Mouse (Mus musculus) liver, embryonic 12.5 days (tissue): ENCODE results near the gene Pim1. TPM values are rescaled to one million over a fixed set of nuclear protein-coding genes. Genes with fewer than 3 reads are reported as not detected.
"Not testable (repeated sequence)": the region's sequence is repeated elsewhere in the genome, so short reads cannot be mapped to it uniquely, and the experiment has no call there.

Experiments
- ATAC-seq: fragments of 200-750 bp; cut with Nextera tagmentation; 2 replicates; pipeline ENCODE4 v1.8.0; 2017; ENCODE audit warnings: moderate number of reproducible peaks, mild to moderate bottlenecking, moderate library complexity
- H3K27ac ChIP-seq: fragments of 300-500 bp; sonication (generic); 2 replicates; pipeline ENCODE4 v1.5.1; 2016; ENCODE audit warnings: mild to moderate bottlenecking
- H3K27me3 ChIP-seq: fragments of 300-500 bp; sonication (generic); replicated peaks from 2 replicates; pipeline ENCODE4 v1.6.1; 2016; ENCODE audit warnings: mild to moderate bottlenecking, moderate library complexity
- H3K36me3 ChIP-seq: fragments of 300-500 bp; sonication (generic); 2 replicates; pipeline ENCODE4 v1.6.1; 2016; ENCODE audit warnings: mild to moderate bottlenecking, moderate library complexity
- H3K4me1 ChIP-seq: fragments of 300-500 bp; sonication (generic); 2 replicates; pipeline ENCODE4 v1.6.1; 2016
- H3K4me2 ChIP-seq: fragments of 300-500 bp; sonication (generic); 2 replicates; pipeline ENCODE4 v1.6.1; 2016; ENCODE audit warnings: mild to moderate bottlenecking, moderate library complexity
- H3K4me3 ChIP-seq: fragments of 300-500 bp; sonication (generic); 2 replicates; pipeline ENCODE4 v1.5.1; 2016; ENCODE audit warnings: mild to moderate bottlenecking, moderate library complexity
- H3K9ac ChIP-seq: fragments of 300-500 bp; sonication (generic); 2 replicates; pipeline ENCODE4 v1.6.1; 2016; ENCODE audit warnings: mild to moderate bottlenecking, moderate library complexity
- H3K9me3 ChIP-seq: fragments of 300-500 bp; sonication (generic); replicated peaks from 2 replicates; pipeline ENCODE4 v1.6.1; 2016; ENCODE audit warnings: mild to moderate bottlenecking, moderate library complexity
- WGBS: fragments of 180-500 bp; shearing (Covaris S2); methylation state at CpG from one replicate; pipeline ENCODE4 v1.1.7; 2016; ENCODE audit not compliant: insufficient replicate concordance; 5-methylcytosine and 5-hydroxymethylcytosine counted together
- polyA plus RNA-seq: library from polyadenylated mRNA; unstranded; fragments of >200 nt; fragmentation: Nextera tagmentation; extraction: Ambion mirVana; gene quantifications from 2 replicates; pipeline ENCODE4 v1.2.1, GENCODE M21; 2016

The Pim1 gene
- polyA plus RNA-seq, result 112 and 114 TPM in 2 replicates

DNA sequence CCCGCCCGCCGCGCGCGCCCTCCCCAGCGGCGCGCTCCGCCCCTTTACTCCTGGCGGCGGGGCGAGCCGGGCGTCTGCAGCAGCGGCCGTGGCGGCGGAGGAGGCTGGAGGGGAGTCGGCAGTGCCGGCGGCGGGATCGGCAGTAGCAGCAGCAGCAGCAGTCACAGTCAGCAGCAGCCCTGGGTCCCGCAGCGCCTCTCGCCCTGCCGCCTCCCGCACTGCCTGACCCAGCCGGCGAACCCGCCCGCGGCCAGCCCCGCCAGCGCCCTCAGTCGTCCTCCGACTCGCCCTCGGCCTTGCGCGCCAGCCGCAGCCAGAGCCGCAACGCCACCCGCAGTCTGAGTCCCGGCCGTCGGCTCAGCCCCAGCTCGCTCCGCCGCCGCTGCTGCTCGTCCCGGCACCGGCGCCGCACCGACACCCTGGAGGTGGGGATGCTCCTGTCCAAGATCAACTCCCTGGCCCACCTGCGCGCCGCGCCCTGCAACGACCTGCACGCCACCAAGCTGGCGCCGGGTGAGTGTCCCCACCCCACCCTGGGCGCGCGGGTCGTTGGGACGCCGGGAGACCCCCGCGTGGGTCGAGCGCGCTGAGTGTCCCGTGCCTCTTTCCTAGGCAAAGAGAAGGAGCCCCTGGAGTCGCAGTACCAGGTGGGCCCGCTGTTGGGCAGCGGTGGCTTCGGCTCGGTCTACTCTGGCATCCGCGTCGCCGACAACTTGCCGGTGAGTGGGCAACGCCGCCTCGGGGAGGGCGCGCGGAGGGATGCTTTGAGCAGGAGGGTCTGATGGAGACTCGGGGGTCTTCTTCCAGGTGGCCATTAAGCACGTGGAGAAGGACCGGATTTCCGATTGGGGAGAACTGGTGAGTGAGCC is at the start of gene Pim1:
Gene Pim1 (plus strand): TSS at position 41 of the 869 bp plus-strand sequence.
- H3K4me3 ChIP-seq, result peak within 1 kb of the TSS; percentile 100
- peaks cover 49% of the 10 kb centered on the region for H3K36me3 ChIP-seq
- H3K27me3 ChIP-seq, result no peaks in the 10 kb centered on the region
- H3K9ac ChIP-seq, result peak within 1 kb of the TSS; percentile 100
- WGBS, result under 1% methylated on average over 98 of the region's 99 CpGs
- peak within 1 kb of the TSS; percentile 100 for H3K27ac ChIP-seq
- peaks cover 59% of the 10 kb centered on the region for H3K4me1 ChIP-seq
- H3K4me2 ChIP-seq, result peak within 1 kb of the TSS; percentile 92
- peak; percentile 36 for ATAC-seq
- H3K9me3 ChIP-seq, result no peaks in the 10 kb centered on the region

DNA sequence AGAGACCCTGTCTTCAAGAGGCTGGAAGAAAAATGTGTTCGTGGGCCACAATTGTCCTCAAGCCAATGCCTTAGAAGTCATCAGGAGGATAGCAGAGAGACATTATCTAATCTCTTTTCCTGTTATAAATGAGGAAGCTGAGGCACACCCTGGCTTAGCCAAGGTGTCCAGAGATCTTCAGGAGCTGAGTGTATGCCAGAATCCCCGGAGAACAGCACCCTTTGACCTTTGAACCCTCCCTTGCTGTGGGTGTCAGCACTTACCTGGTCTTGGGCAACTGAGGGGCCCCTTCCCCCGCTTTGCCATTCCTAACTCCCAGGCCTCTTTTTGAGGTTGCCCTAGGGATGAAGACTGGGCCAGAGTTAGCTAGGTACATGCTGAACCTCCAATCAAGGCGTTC is 49.0 kb upstream of the Pim1 start:
- H3K27ac ChIP-seq, result peak overlapping the region; percentile 99
- H3K27me3 ChIP-seq, result no peaks in the 10 kb centered on the region
- peaks cover 99% of the 10 kb centered on the region for H3K4me1 ChIP-seq
- peak overlapping the region; percentile 38 for H3K4me2 ChIP-seq
- ATAC-seq, result no peak
- H3K4me3 ChIP-seq, result no peak overlapping the region
- 46% methylated on average over 4 of the region's 4 CpGs for WGBS
- H3K9ac ChIP-seq, result peak overlapping the region; percentile 85
- no peaks in the 10 kb centered on the region for H3K9me3 ChIP-seq
- H3K36me3 ChIP-seq, result no peaks in the 10 kb centered on the region

DNA sequence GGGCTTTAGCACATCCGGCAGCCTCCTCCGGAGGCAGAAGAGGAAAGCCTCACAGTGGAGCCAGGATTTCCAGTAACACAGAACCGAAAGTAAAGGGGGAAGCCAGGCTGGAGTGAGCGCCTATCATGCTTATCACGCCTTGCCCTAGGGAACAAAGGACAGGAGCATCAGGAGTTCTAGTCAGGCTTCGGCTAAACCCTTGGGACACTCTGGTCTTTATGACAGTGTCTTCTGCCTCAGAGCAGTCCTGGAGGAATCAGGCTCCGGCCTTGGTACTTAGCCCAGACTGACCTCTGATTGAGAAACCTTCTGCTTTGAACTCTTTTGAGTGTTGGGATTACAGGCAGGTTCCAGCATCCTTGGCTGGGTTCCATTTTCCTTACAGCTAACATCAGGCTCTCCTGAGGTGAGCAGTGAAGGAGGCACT is 48.4 kb upstream of the Pim1 start:
- Histone ChIP-seq H3K4me2 (peak overlapping the region; percentile 38), H3K9ac (peak overlapping the region; percentile 85), H3K36me3 (no peaks in the 10 kb centered on the region), H3K27me3 (no peaks in the 10 kb centered on the region), H3K4me1 (peaks cover 99% of the 10 kb centered on the region), H3K4me3 (no peak overlapping the region), H3K9me3 (no peaks in the 10 kb centered on the region), H3K27ac (peak overlapping the region; percentile 99)
- 41% methylated on average over 7 of the region's 7 CpGs for WGBS
- ATAC-seq, result no peak

DNA sequence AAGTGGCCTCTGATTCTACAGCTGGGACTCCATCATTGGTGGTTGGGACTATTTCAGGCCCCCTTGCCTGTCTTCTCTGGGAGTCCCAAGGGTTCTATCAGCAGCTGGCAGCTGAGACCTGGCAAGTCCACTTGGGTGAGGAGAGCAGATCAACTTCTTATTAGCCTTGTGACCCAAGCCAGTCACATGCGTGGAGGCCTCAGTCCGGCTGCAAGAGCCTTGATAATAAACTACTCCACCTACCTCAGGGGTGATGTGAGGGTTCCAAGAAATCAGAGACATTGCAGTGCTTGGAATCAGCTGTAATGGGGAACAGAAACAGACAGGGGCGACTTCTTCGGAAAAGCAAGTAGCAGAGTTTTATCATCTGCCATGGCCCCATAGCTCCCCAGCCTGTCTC is 46.8 kb upstream of the Pim1 start:
- 31% methylated on average over 4 of the region's 4 CpGs for WGBS
- H3K27me3 ChIP-seq, result no peaks in the 10 kb centered on the region
- ATAC-seq, result peak; percentile 84
- peak overlapping the region; percentile 99 for H3K27ac ChIP-seq
- H3K4me1 ChIP-seq, result peaks cover 100% of the 10 kb centered on the region
- no peaks in the 10 kb centered on the region for H3K9me3 ChIP-seq
- peak overlapping the region; percentile 34; the same call in 1 of the 2 replicates for H3K4me3 ChIP-seq
- peak overlapping the region; percentile 85 for H3K9ac ChIP-seq
- peak overlapping the region; percentile 63 for H3K4me2 ChIP-seq
- H3K36me3 ChIP-seq, result no peaks in the 10 kb centered on the region

DNA sequence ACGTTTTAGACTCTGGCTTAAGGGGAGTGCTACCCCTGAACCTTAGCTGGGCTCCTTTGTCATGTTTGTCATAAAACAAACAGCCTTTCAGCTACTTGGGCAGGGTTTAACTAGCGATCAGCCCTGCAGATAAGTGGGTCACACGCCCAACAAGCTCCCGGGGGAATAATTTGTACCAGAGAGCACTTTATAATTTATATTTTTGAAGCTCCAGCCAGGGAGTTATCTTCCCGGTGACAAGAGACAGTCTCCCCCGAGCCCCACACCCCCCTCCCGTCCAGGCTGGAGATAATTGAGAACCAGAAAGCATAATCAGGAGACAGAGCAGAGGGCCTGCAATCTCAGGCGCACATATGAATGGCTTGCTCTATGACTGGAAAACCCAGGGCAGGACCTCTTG is 45.5 kb upstream of the Pim1 start:
- peaks cover 100% of the 10 kb centered on the region for H3K4me1 ChIP-seq
- H3K4me2 ChIP-seq, result peak overlapping the region; percentile 63
- peak overlapping the region; percentile 85 for H3K9ac ChIP-seq
- ATAC-seq, result no peak
- H3K9me3 ChIP-seq, result no peaks in the 10 kb centered on the region
- WGBS, result 13% methylated on average over 8 of the region's 8 CpGs
- no peaks in the 10 kb centered on the region for H3K36me3 ChIP-seq
- peak overlapping the region; percentile 99 for H3K27ac ChIP-seq
- H3K27me3 ChIP-seq, result no peaks in the 10 kb centered on the region
- H3K4me3 ChIP-seq, result peak overlapping the region; percentile 34; the same call in 1 of the 2 replicates

DNA sequence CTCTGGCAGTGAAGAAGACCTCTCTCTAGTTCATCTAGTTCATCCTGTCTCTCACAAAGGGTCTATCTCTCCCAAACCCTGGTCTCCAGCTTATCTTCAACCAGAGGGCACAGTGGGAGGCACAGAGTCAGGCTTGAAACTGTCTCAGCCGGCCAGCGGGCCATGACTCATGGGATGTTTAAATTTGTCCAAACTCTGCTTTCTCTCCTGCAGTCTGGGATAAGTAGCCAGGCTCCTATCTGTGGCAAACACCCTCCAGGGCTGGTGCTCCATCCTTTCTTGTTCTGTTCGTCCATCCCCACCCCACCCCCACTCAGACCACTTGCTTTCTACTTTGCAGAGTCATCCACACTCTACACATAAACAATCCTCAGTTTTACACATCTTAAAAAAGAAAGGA is 43.2 kb upstream of the Pim1 start:
- H3K4me1 ChIP-seq, result peaks cover 97% of the 10 kb centered on the region
- peak; percentile 86 for ATAC-seq
- WGBS, result 15% methylated on average over 3 of the region's 3 CpGs
- H3K4me3 ChIP-seq, result no peak overlapping the region
- H3K4me2 ChIP-seq, result peak overlapping the region; percentile 59
- H3K27me3 ChIP-seq, result peaks cover 15% of the 10 kb centered on the region
- H3K9ac ChIP-seq, result peak overlapping the region; percentile 85
- H3K36me3 ChIP-seq, result no peaks in the 10 kb centered on the region
- H3K9me3 ChIP-seq, result peaks cover 5% of the 10 kb centered on the region
- peak overlapping the region; percentile 99 for H3K27ac ChIP-seq

DNA sequence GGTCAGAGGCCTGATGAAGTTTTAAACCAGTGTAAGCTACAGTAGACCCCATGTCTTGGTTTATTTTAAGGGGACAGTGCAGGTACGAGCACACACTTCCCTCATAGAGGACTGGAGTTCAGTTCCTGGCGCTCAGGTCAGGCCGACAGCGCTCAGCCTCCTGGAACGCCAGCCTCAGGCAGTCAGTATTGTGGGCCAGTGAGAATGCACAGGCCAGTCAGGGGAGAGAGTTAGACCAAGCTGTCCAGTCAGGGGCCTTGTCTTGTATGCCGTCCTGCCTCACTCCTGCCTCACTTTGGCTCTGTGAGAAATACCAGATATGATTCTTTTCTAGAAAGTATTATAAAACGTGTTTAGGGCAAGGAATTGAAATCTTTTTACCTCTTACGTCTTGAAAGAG is 42.5 kb upstream of the Pim1 start:
- peaks cover 17% of the 10 kb centered on the region for H3K27me3 ChIP-seq
- H3K36me3 ChIP-seq, result no peaks in the 10 kb centered on the region
- 59% methylated on average over 8 of the region's 8 CpGs for WGBS
- peak overlapping the region; percentile 85 for H3K9ac ChIP-seq
- peaks cover 6% of the 10 kb centered on the region for H3K9me3 ChIP-seq
- peak overlapping the region; percentile 59 for H3K4me2 ChIP-seq
- ATAC-seq, result no peak
- peaks cover 90% of the 10 kb centered on the region for H3K4me1 ChIP-seq
- H3K27ac ChIP-seq, result peak overlapping the region; percentile 99
- no peak overlapping the region for H3K4me3 ChIP-seq

DNA sequence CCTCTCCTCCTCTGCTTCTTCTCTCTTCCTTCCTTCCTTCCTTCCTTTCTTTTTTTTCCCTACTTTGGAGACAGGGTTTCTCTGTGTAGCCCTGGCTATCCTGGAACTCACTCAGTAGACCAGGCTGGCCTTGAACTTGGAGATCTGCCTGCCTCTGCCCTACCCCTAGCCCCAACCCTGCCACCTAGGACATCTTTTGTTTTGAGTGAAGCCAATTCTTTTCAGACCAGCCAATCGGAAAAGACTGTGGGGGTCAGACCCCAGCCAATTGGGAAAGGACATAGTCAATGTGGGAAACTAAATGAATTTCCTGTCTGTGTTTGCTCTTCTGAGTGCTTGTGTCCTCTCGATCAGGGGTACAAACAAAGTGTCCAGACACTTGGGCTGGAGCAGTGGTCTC is 42.0 kb upstream of the Pim1 start:
- Histone ChIP-seq H3K9ac (peak overlapping the region; percentile 85), H3K27ac (peak overlapping the region; percentile 99), H3K27me3 (peaks cover 17% of the 10 kb centered on the region), H3K9me3 (peaks cover 8% of the 10 kb centered on the region), H3K4me3 (no peak overlapping the region), H3K4me1 (peaks cover 85% of the 10 kb centered on the region), H3K4me2 (peak overlapping the region; percentile 59), H3K36me3 (no peaks in the 10 kb centered on the region)
- 54% methylated on average over 2 of the region's 2 CpGs for WGBS
- no peak for ATAC-seq

DNA sequence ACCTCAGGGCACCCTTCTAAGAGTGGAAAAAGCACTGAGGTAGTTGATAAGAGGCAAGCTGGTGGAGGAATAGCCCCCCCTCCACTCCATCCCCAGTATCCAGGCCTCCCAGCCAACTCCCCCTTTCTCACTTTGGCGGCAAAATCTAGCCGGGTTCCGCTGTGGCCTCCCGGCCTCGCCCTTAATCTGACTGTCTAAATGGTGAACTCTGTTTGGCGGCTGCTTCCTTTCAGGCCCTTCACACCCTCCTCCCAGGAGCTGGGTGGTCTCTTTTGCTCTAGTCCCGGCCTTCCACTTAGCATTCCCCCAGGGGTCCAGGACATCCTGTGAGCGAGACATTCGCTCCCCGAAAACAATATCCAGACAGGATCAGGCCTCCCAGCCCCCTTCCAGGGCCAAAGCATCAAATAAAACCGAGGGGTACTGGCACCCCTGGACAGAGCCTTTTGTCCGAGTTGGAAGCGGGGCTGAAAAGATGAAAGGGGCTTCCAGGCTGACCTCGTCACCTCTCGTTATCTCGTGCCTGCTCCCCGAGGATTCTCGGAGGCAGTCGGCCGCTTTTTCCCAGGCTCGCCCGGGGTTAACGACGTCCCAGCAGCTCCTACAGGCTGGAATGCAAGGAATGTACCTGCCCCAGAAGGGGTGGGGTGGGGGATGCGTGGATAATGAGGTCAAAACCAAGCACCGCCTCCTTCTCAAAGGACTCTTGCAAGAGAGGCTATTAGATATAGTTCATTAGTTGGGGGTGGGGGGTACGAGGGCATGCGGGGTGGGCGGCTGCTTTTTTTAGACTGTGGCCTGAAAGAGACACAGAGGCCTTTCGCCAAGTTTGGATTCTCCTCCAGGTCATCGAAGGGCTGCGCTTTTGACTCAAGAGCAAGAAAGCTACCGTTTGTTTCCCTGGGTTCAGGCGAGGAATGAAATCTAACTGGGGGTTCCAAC is 39.4 kb upstream of the Pim1 start:
- Histone ChIP-seq H3K4me3 (no peak overlapping the region), H3K9ac (peak overlapping the region; percentile 59), H3K4me1 (peaks cover 67% of the 10 kb centered on the region), H3K27me3 (peaks cover 17% of the 10 kb centered on the region), H3K9me3 (peaks cover 16% of the 10 kb centered on the region), H3K4me2 (peak overlapping the region; percentile 36), H3K27ac (peak overlapping the region; percentile 99), H3K36me3 (no peaks in the 10 kb centered on the region)
- WGBS, result 33% methylated on average over 34 of the region's 34 CpGs
- ATAC-seq, result no peak

DNA sequence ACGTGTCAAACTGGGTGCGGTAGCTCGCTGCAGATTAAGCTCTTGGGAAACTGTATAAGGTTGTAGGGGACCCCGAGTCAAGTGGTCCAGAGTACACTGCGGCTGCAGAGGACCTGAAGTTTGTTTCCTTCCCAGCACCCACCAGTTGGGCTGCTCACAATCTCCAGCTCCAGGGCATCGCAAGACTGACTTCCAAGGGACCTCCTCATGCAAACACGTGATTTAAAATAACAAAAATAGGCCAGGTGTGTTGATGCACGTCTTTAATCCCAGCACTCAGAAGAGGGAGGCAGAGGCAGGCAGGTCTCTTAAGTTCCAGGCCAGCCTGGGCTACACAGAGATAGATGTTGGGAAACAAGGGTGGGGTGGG is 38.7 kb upstream of the Pim1 start:
- no peak overlapping the region for H3K4me3 ChIP-seq
- ATAC-seq, result no peak
- WGBS, result 52% methylated on average over 8 of the region's 8 CpGs

DNA sequence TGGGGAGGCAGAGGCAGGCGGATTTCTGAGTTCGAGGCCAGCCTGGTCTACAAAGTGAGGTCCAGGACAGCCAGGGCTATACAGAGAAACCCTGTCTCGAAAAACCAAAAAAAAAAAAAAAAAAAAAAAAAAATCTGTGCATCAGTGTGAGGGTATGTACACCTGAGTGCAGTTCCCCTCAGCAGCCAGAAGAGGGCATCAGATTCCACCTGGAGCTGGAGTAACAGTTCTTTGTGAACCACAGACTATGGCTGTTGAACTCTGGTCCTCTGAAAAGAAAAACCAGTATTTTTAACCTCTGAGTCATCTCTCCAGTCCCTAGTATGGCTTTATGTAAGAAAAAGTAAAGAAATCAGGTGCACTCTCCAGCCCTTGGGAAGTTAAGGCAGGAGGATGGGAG is 36.4 kb upstream of the Pim1 start:
- Histone ChIP-seq H3K9me3 (peaks cover 16% of the 10 kb centered on the region), H3K27me3 (peaks cover 42% of the 10 kb centered on the region), H3K4me1 (peaks cover 61% of the 10 kb centered on the region)
- H3K4me2 ChIP-seq, H3K4me3 ChIP-seq, ATAC-seq, H3K36me3 ChIP-seq, H3K27ac ChIP-seq, H3K9ac ChIP-seq: not testable (repeated sequence)
- 56% methylated on average over 3 of the region's 3 CpGs for WGBS

More for the DNA sequence above, 38.7 kb upstream of the Pim1 start:
- H3K4me2 ChIP-seq, result no peak overlapping the region
- H3K9me3 ChIP-seq, result peaks cover 16% of the 10 kb centered on the region
- H3K27ac ChIP-seq, result peak overlapping the region; percentile 99; the same call in 1 of the 2 replicates
- no peaks in the 10 kb centered on the region for H3K36me3 ChIP-seq
- H3K4me1 ChIP-seq, result peaks cover 65% of the 10 kb centered on the region
- no peak overlapping the region for H3K9ac ChIP-seq
- peaks cover 20% of the 10 kb centered on the region for H3K27me3 ChIP-seq
